Mouse (Mus musculus) heart, embryonic 12.5 days (tissue): ENCODE measurements around the gene Lgals12. TPM values are rescaled to one million over a fixed set of nuclear protein-coding genes. Genes with fewer than 3 reads are reported as not detected.

Experiments used
- ATAC-seq: fragments of 200-750 bp; cut with Nextera tagmentation; 2 replicates; pipeline ENCODE4 v1.8.0; 2017; ENCODE audit warnings: moderate TSS enrichment, moderate library complexity; ENCODE audit not compliant: insufficient number of reproducible peaks, low FRiP score
- H3K27ac ChIP-seq: fragments of 300-500 bp; sonication (generic); 2 replicates; pipeline ENCODE4 v1.5.1; 2016; ENCODE audit warnings: mild to moderate bottlenecking, moderate library complexity; ENCODE audit not compliant: poor library complexity, severe bottlenecking
- H3K27me3 ChIP-seq: fragments of 300-500 bp; sonication (generic); replicated peaks from 2 replicates; pipeline ENCODE4 v1.6.1; 2016; ENCODE audit warnings: mild to moderate bottlenecking, moderate library complexity
- H3K36me3 ChIP-seq: fragments of 300-500 bp; sonication (generic); 2 replicates; pipeline ENCODE4 v1.6.1; 2016; ENCODE audit warnings: mild to moderate bottlenecking, moderate library complexity
- H3K4me1 ChIP-seq: fragments of 300-500 bp; sonication (generic); replicated peaks from 2 replicates; pipeline ENCODE4 v1.6.1; 2016; ENCODE audit warnings: mild to moderate bottlenecking
- H3K4me2 ChIP-seq: fragments of 300-500 bp; sonication (generic); 2 replicates; pipeline ENCODE4 v1.6.1; 2016; ENCODE audit warnings: mild to moderate bottlenecking, moderate library complexity
- H3K4me3 ChIP-seq: fragments of 300-500 bp; sonication (generic); 2 replicates; pipeline ENCODE4 v1.5.1; 2016; ENCODE audit warnings: mild to moderate bottlenecking
- H3K9ac ChIP-seq: fragments of 300-500 bp; sonication (generic); 2 replicates; pipeline ENCODE4 v1.6.1; 2016; ENCODE audit warnings: mild to moderate bottlenecking, moderate library complexity
- H3K9me3 ChIP-seq: fragments of 300-500 bp; sonication (generic); replicated peaks from 2 replicates; pipeline ENCODE4 v1.6.1; 2016; ENCODE audit warnings: mild to moderate bottlenecking, moderate library complexity
- WGBS: fragments of 180-500 bp; shearing (Covaris S2); methylation state at CpG from one replicate; pipeline ENCODE4 v1.1.7; 2016; 5-methylcytosine and 5-hydroxymethylcytosine counted together
- polyA plus RNA-seq: library from polyadenylated mRNA; unstranded; fragments of >200 nt; fragmentation: Nextera tagmentation; extraction: Ambion mirVana; gene quantifications from 2 replicates; pipeline ENCODE4 v1.2.1, GENCODE M21; 2016

Gene Lgals12
- polyA plus RNA-seq, 1 experiment from 2014 or later: 0.23 TPM

- WGBS: 70% methylated on average over 4 of the region's 4 CpGs
- Histone ChIP-seq H3K27me3 (no peaks in the 10 kb centered on the region), H3K9ac (peak overlapping the region; percentile 69), H3K4me2 (peak overlapping the region; percentile 69), H3K27ac (no peak overlapping the region), H3K4me3 (peak overlapping the region; percentile 57), H3K4me1 (peaks cover 31% of the 10 kb centered on the region), H3K9me3 (no peaks in the 10 kb centered on the region), H3K36me3 (peaks cover 8% of the 10 kb centered on the region)
- no peak for ATAC-seq
Observed at GRCm38 (mm10) chr19:7558675-7559074, 48.3 kb downstream of the Lgals12 start.

GRCm38 (mm10) chr19:7557844-7558243 lies 49.1 kb downstream of the Lgals12 start:
- ATAC-seq: 0 out of 2 replicates have a peak, but pooled peaks have one; percentile 23
- H3K4me1 ChIP-seq: peaks cover 38% of the 10 kb centered on the region
- peak overlapping the region; percentile 69 for H3K4me2 ChIP-seq
- no peaks in the 10 kb centered on the region for H3K27me3 ChIP-seq
- H3K4me3 ChIP-seq: peak overlapping the region; percentile 57
- no peaks in the 10 kb centered on the region for H3K9me3 ChIP-seq
- peak overlapping the region; percentile 69 for H3K9ac ChIP-seq
- H3K36me3 ChIP-seq: peaks cover 8% of the 10 kb centered on the region
- H3K27ac ChIP-seq: peak overlapping the region; percentile 46; the same call in 1 of the 2 replicates
- 4% methylated on average over 4 of the region's 4 CpGs for WGBS

GRCm38 (mm10) chr19:7557328-7557822 lies 49.6 kb downstream of the Lgals12 start, which contains the start of gene Pla2g16:
Gene Pla2g16, plus strand, starts transcription at chr19:7557459.
- H3K4me1 ChIP-seq: peaks cover 43% of the 10 kb centered on the region
- H3K9ac ChIP-seq: peak within 1 kb of the TSS; percentile 69
- peak within 1 kb of the TSS; percentile 69 for H3K4me2 ChIP-seq
- peaks cover 8% of the 10 kb centered on the region for H3K36me3 ChIP-seq
- peak within 1 kb of the TSS; percentile 46 for H3K27ac ChIP-seq
- H3K27me3 ChIP-seq: no peaks in the 10 kb centered on the region
- peak; percentile 89 for ATAC-seq
- H3K9me3 ChIP-seq: no peaks in the 10 kb centered on the region
- under 1% methylated on average over 27 of the region's 27 CpGs for WGBS
- H3K4me3 ChIP-seq: peak within 1 kb of the TSS; percentile 57

- Histone ChIP-seq H3K4me2 (no peak overlapping the region), H3K27me3 (no peaks in the 10 kb centered on the region), H3K4me3 (no peak overlapping the region), H3K9me3 (no peaks in the 10 kb centered on the region), H3K9ac (no peak overlapping the region), H3K27ac (no peak overlapping the region), H3K36me3 (peaks cover 8% of the 10 kb centered on the region), H3K4me1 (peaks cover 45% of the 10 kb centered on the region)
- no peak for ATAC-seq
- WGBS: 90% methylated on average over 1 of the region's 1 CpGs
Observed at GRCm38 (mm10) chr19:7556641-7557040, 50.4 kb downstream of the Lgals12 start.

GRCm38 (mm10) chr19:7554881-7555280 lies 52.1 kb downstream of the Lgals12 start:
- Histone ChIP-seq H3K4me1 (peaks cover 44% of the 10 kb centered on the region), H3K27ac (no peak overlapping the region), H3K27me3 (no peaks in the 10 kb centered on the region), H3K9me3 (no peaks in the 10 kb centered on the region), H3K4me2 (no peak overlapping the region), H3K9ac (no peak overlapping the region), H3K36me3 (peaks cover 7% of the 10 kb centered on the region), H3K4me3 (no peak overlapping the region)
- no peak for ATAC-seq
- WGBS: 65% methylated on average over 4 of the region's 4 CpGs

GRCm38 (mm10) chr19:7553441-7553840 lies 53.6 kb downstream of the Lgals12 start:
- Histone ChIP-seq H3K27ac (no peak overlapping the region), H3K4me1 (peaks cover 34% of the 10 kb centered on the region), H3K4me2 (no peak overlapping the region), H3K4me3 (no peak overlapping the region), H3K36me3 (no peaks in the 10 kb centered on the region), H3K9me3 (no peaks in the 10 kb centered on the region), H3K9ac (no peak overlapping the region), H3K27me3 (no peaks in the 10 kb centered on the region)
- ATAC-seq: no peak

GRCm38 (mm10) chr19:7552301-7552673 lies 54.7 kb downstream of the Lgals12 start:
- H3K4me1 ChIP-seq: peaks cover 34% of the 10 kb centered on the region
- H3K36me3 ChIP-seq: no peaks in the 10 kb centered on the region
- H3K9ac ChIP-seq: no peak overlapping the region
- H3K4me2 ChIP-seq: peak overlapping the region; percentile 7; the same call in 1 of the 2 replicates
- peak overlapping the region; percentile 75 for H3K27ac ChIP-seq
- no peak overlapping the region for H3K4me3 ChIP-seq
- 19% methylated on average over 2 of the region's 2 CpGs for WGBS
- H3K27me3 ChIP-seq: no peaks in the 10 kb centered on the region
- H3K9me3 ChIP-seq: no peaks in the 10 kb centered on the region
- ATAC-seq: peak; percentile 40; the same call in 1 of the 2 replicates

- no peaks in the 10 kb centered on the region for H3K36me3 ChIP-seq
- ATAC-seq: peak; percentile 72
- no peaks in the 10 kb centered on the region for H3K27me3 ChIP-seq
- peaks cover 34% of the 10 kb centered on the region for H3K4me1 ChIP-seq
- no peaks in the 10 kb centered on the region for H3K9me3 ChIP-seq
- peak overlapping the region; percentile 75 for H3K27ac ChIP-seq
- 24% methylated on average over 4 of the region's 4 CpGs for WGBS
- H3K9ac ChIP-seq: no peak overlapping the region
- no peak overlapping the region for H3K4me3 ChIP-seq
- no peak overlapping the region for H3K4me2 ChIP-seq
Observed at GRCm38 (mm10) chr19:7551550-7552300, 55.3 kb downstream of the Lgals12 start.

- no peaks in the 10 kb centered on the region for H3K27me3 ChIP-seq
- no peaks in the 10 kb centered on the region; the same call in 1 of the 2 replicates for H3K9me3 ChIP-seq
- H3K9ac ChIP-seq: no peak overlapping the region
- ATAC-seq: no peak
- no peak overlapping the region for H3K4me2 ChIP-seq
- no peaks in the 10 kb centered on the region for H3K36me3 ChIP-seq
- WGBS: 85% methylated on average over 3 of the region's 3 CpGs
- H3K4me1 ChIP-seq: peaks cover 34% of the 10 kb centered on the region
- no peak overlapping the region for H3K4me3 ChIP-seq
- H3K27ac ChIP-seq: no peak overlapping the region
Observed at GRCm38 (mm10) chr19:7548924-7549323, 58.1 kb downstream of the Lgals12 start.
